Mouse (Mus musculus) naive thymus-derived CD4-positive, alpha-beta T cell, adult 5 months (primary cell): ENCODE results near the gene Trem3. TPM values are rescaled to one million over a fixed set of nuclear protein-coding genes. Genes with fewer than 3 reads are reported as not detected.

Experiments used
- polyA plus RNA-seq: library from polyadenylated mRNA; unstranded; fragments of 100-300 nt; shearing (Covaris generic); gene quantifications from one replicate; pipeline ENCODE4 v1.2.1, GENCODE M21; 2017

Trem3 gene
- polyA plus RNA-seq, result not detected

DNA sequence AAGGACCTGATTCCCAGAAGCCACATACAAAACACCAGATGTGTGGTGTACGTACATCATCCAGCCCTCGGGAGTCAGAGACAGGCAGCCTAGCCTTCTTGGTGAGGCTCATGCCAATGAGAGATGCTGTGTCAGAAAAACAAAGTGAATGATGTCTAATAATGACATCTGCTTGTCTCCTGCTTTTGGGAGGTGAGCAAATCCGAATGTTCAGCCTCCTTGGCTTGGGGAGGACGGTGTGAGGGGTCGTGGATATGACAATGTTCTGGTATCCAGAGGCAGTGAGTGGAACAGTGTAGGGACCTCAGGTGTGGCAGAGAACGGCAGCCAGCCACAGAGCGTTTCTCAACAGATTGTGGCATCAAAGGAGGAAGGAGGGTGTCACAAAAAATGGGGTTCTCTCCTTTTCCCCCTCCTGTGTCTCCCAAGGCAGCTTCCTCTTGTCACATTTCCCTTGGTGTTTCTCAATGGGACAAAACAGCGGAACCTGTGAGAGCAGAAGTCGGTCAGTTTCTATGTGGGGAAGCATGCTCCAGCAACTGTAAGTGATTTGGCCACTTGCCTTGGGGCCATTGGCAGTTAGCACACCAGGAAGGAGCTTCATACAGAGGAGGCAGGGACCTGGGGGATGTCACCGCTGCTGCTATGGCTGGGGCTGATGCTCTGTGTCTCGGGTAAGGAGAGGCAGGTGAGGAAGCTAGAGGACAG is at the start of gene Trem3:
Gene Trem3 (plus strand): TSS at position 557 of the 708 bp plus-strand sequence.

DNA sequence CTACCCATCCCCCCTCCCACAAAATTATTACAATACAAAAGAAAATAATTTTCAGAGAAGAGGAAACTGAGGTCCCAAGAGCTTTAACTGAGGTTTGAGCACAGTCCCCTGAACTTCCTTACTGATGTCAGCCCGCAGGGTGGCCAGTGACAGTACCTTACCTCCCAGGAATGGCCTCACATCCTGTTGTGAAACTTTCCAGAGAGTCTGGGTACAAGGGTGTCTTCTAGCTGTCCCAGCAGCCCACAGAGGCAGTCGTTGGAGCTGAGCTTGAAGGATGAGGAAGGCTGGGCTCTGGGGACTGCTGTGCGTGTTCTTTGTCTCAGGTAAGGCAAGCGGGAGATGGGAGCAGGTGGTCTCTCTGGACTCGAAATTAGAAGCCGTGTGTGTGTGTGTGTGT is 15.1 kb upstream of the Trem3 start, which contains the start of gene Trem1:
Gene Trem1 (plus strand): TSS at position 251 of the 400 bp plus-strand sequence.

DNA sequence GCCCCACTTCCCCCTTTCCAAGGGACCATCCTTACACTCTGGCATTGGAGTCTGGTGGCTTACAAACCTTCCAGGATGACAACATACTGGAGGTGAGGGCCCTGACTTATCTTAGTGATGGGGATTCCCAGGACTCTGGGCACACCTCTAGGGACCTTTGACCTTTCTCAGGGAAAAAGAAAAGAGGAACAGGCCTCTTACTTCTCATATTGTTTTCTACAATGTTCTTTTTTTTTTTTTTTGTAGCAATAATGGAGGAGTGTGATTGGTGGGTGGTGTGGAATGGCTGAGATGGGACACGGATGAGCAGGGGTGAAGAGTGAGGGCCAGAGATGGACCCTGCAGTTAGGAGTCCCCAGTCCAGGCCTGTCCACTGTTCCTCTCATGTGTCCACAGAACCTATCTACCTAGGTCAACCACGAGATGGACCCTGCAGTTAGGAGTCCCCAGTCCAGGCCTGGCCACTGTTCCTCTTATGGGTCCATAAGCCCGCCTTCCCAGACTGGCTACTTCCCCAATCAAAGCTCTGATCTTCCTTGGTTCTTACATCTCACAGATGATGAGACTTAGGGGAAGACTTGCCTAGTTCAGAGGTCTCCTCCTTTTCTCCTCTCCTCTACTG is 16.3 kb downstream of the Trem3 start, which contains the start of gene Treml4:
Gene Treml4 (plus strand): TSS at position 555 of the 622 bp plus-strand sequence.

DNA sequence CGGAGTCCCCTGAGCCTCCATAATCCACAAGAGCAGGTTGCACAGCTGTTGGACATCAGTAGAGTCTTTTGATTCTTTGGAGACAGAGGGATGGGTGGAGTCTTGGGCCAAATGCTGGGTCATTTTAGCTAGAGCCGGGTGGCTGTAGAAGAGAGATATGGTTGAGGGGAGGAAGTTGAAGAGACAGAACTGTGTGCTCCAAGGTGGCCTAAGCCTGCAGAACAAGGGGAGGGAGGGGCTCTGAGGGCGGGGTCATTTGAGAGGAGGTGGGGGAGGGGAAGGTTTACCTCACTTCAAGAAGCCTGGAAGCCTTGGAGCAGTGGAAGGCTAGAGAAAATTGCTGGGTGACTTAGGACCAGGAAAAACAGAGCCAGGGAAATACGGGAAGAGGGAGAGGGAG is 51.6 kb downstream of the Trem3 start, which contains the start of gene Treml2:
Gene Treml2 (plus strand): TSS at position 296 of the 400 bp plus-strand sequence.

Other genes starting within 250 kb of the Trem3 start
- gene 1700122O11Rik, start 209.5 kb upstream of the Trem3 start, polyA plus RNA-seq, result not detected
- gene 1700067P10Rik, start 158.5 kb upstream of the Trem3 start, polyA plus RNA-seq, result not detected
- gene 9830107B12Rik, start 101.5 kb upstream of the Trem3 start, polyA plus RNA-seq, result not detected
- gene A530064D06Rik, start 80.5 kb upstream of the Trem3 start, polyA plus RNA-seq, result not detected
- gene Trem1, start 15.0 kb upstream of the Trem3 start, polyA plus RNA-seq, result not detected
- gene Treml4, start 16.5 kb downstream of the Trem3 start, polyA plus RNA-seq, result not detected
- gene Treml2, start 51.7 kb downstream of the Trem3 start, polyA plus RNA-seq, result 15.5 TPM
- 4.5 TPM for gene B430306N03Rik, start 68.4 kb downstream of the Trem3 start, polyA plus RNA-seq
- not detected for gene Trem2, start 98.6 kb downstream of the Trem3 start, polyA plus RNA-seq
- gene Treml1, start 112.1 kb downstream of the Trem3 start, polyA plus RNA-seq, result not detected
- 7.6 TPM for gene Nfya, start 162.1 kb downstream of the Trem3 start, polyA plus RNA-seq
- 54.8 TPM for gene Oard1, start 162.2 kb downstream of the Trem3 start, polyA plus RNA-seq
- 0.41 TPM for gene Apobec2, start 185.2 kb downstream of the Trem3 start, polyA plus RNA-seq
- not detected for gene Tspo2, start 203.7 kb downstream of the Trem3 start, polyA plus RNA-seq
- gene Unc5cl, start 207.1 kb downstream of the Trem3 start, polyA plus RNA-seq, result 13.9 TPM